Mouse (Mus musculus) limb, embryonic 14.5 days (tissue): ENCODE results near the gene Actr10. TPM values are rescaled to one million over a fixed set of nuclear protein-coding genes. Genes with fewer than 3 reads are reported as not detected.
A peak's percentile ranks its signal among the peaks of the same experiment; 100 is the strongest.

ENCODE experiments used
- ATAC-seq: fragments of 200-750 bp; cut with Nextera tagmentation; 2 replicates; pipeline ENCODE4 v1.8.0; 2017; ENCODE audit warnings: low read depth, moderate number of reproducible peaks, moderate TSS enrichment; ENCODE audit not compliant: low FRiP score
- DNase-seq: peaks from one replicate; pipeline ENCODE4 v3.0.0-alpha.2; 2015; ENCODE audit warnings: low spot score
- H3K27ac ChIP-seq: fragments of 300-500 bp; sonication (generic); replicated peaks from 2 replicates; pipeline ENCODE4 v1.5.1; 2014; ENCODE audit warnings: low read depth, mild to moderate bottlenecking, low read length, moderate library complexity, mixed read lengths
- H3K27me3 ChIP-seq: fragments of 300-500 bp; sonication (generic); 2 replicates; pipeline ENCODE4 v1.6.1; 2014; ENCODE audit warnings: low read length, mixed read lengths; ENCODE audit not compliant: control insufficient read depth, insufficient read depth
- H3K36me3 ChIP-seq: fragments of 300-500 bp; sonication (generic); 2 replicates; pipeline ENCODE4 v1.6.1; 2014; ENCODE audit warnings: mild to moderate bottlenecking, low read length, moderate library complexity, mixed read lengths; ENCODE audit not compliant: control insufficient read depth, insufficient read depth
- H3K4me1 ChIP-seq: fragments of 300-500 bp; sonication (generic); 2 replicates; pipeline ENCODE4 v1.6.1; 2014; ENCODE audit warnings: antibody characterized with exemption, low read length, mixed read lengths; ENCODE audit not compliant: control insufficient read depth, insufficient read depth
- H3K4me2 ChIP-seq: fragments of 300-500 bp; sonication (generic); replicated peaks from 2 replicates; pipeline ENCODE4 v1.6.1; 2014; ENCODE audit warnings: low read depth, mild to moderate bottlenecking, low read length, moderate library complexity; ENCODE audit not compliant: severe bottlenecking
- H3K4me3 ChIP-seq: fragments of 300-500 bp; sonication (generic); replicated peaks from 2 replicates; pipeline ENCODE4 v1.5.1; 2014; ENCODE audit warnings: low read length
- H3K9ac ChIP-seq: fragments of 300-500 bp; sonication (generic); 2 replicates; pipeline ENCODE4 v1.6.1; 2014; ENCODE audit warnings: mild to moderate bottlenecking, low read depth, low read length, moderate library complexity; ENCODE audit not compliant: severe bottlenecking
- H3K9me3 ChIP-seq: fragments of 300-500 bp; sonication (generic); 2 replicates; pipeline ENCODE4 v1.6.1; 2016; ENCODE audit warnings: low read length; ENCODE audit not compliant: control insufficient read depth
- POLR2A ChIP-seq: fragments of 200-500 bp; IDR thresholded peaks from 2 replicates; pipeline ENCODE4 v1.8.0; 2012; ENCODE audit warnings: inconsistent platforms, mild to moderate bottlenecking, moderate library complexity, borderline replicate concordance; ENCODE audit not compliant: insufficient read depth, insufficient read length; ENCODE audit errors: extremely low read depth
- WGBS: fragments of 180-500 bp; shearing (Covaris S2); extraction: QIAGEN DNeasy Blood & Tissue Kit; methylation state at CpG from one replicate; pipeline ENCODE4 v1.1.7; 2014; 5-methylcytosine and 5-hydroxymethylcytosine counted together
- polyA plus RNA-seq, 2 experiments: library from polyadenylated mRNA; depleted of rRNA in 1 of 2; stranded (reverse) in 1 of 2; unstranded in 1 of 2; fragments of >200 nt; fragmentation: Nextera tagmentation in 1 of 2; extraction: Ambion mirVana in 1 of 2; gene quantifications; 2 replicates each; pipeline versions ENCODE4 v1.2.1 to v1.2.3; 2012 to 2014

Actr10 gene
- polyA plus RNA-seq, 2 experiments: 91.6 to 264 TPM

DNA sequence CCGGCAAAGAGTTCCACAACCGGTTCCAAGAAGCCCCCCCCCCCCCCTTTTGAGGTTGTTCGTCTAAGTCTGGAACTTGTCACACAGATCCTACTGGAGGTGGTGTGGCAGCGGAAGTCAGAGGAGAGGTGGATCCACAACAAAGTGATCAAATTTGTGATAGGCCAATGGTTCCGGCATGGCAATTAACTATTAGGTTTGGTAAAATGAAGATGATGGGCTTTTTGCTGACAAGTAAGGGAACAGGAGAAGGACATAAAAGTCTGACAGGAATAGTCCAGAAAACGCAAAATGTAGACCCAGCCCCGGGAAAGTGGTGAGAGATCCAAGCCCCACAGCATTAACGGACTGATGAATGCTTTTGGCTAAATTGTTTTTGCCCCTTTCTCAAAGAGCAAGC is 29.9 kb downstream of the Actr10 start:
- Histone ChIP-seq H3K27ac (peak overlapping the region; percentile 96), H3K27me3 (no peaks in the 10 kb centered on the region), H3K4me1 (peaks cover 4% of the 10 kb centered on the region; the same call in 1 of the 2 replicates), H3K9me3 (no peaks in the 10 kb centered on the region), H3K9ac (peak overlapping the region; percentile 84), H3K4me3 (peak overlapping the region; percentile 72), H3K4me2 (peak overlapping the region; percentile 54), H3K36me3 (peaks cover 17% of the 10 kb centered on the region)
- peak; percentile 16 for DNase-seq
- WGBS: 34% methylated on average over 8 of the region's 8 CpGs
- no peak for TF ChIP-seq POLR2A
- ATAC-seq: no peak

DNA sequence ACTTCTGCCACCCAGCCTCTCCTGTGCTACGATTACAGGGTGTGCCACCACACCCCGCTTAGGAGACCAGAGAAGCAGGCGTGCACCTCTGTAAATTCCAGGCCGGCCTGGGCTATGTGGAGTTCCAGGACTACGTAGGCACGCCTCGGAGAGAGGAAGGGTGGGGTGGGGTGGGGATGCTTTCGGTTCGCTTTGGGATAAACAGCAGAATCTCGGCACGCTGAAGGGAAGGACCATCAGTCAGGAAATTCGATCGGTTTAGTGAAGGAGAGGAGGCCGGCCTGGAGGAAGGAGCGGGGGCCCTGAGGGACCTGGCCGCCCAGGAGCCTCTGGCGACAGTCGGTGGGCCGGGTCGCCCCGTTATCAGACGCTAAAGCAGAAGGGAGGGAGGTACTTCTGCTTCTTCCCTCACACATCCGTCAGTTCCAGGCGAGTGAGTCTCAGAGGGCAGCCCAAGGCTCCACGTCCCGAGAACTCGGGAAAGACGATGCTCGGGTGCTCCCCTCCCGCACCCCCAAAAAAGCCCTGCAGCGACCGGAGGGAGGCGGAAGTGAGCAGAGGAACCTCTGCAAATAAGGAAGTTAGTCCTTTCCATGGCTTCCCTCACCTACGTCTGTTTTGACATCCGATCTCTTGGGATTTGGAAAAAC is 30.6 kb downstream of the Actr10 start:
- Histone ChIP-seq H3K4me2 (peak overlapping the region; percentile 54), H3K4me1 (peaks cover 4% of the 10 kb centered on the region; the same call in 1 of the 2 replicates), H3K9me3 (no peaks in the 10 kb centered on the region), H3K27me3 (no peaks in the 10 kb centered on the region), H3K27ac (peak overlapping the region; percentile 96), H3K4me3 (peak overlapping the region; percentile 72), H3K36me3 (peaks cover 12% of the 10 kb centered on the region), H3K9ac (peak overlapping the region; percentile 84)
- TF ChIP-seq POLR2A: peak; percentile 39; the same call in 1 of the 2 replicates
- DNase-seq: peak; percentile 77
- peak; percentile 77 for ATAC-seq
- under 1% methylated on average over 35 of the region's 35 CpGs for WGBS

GRCm38 (mm10) chr12:70968791-70969307 is 31.2 kb downstream of the Actr10 start:
- no peak for TF ChIP-seq POLR2A
- H3K9me3 ChIP-seq: no peaks in the 10 kb centered on the region
- H3K27ac ChIP-seq: peak overlapping the region; percentile 96
- no peaks in the 10 kb centered on the region for H3K27me3 ChIP-seq
- H3K4me2 ChIP-seq: peak overlapping the region; percentile 54
- peaks cover 4% of the 10 kb centered on the region; the same call in 1 of the 2 replicates for H3K4me1 ChIP-seq
- H3K9ac ChIP-seq: peak overlapping the region; percentile 84
- peak overlapping the region; percentile 72 for H3K4me3 ChIP-seq
- under 1% methylated on average over 15 of the region's 15 CpGs for WGBS
- peak; percentile 96 for DNase-seq
- peak; percentile 73 for ATAC-seq
- H3K36me3 ChIP-seq: peaks cover 6% of the 10 kb centered on the region

DNA sequence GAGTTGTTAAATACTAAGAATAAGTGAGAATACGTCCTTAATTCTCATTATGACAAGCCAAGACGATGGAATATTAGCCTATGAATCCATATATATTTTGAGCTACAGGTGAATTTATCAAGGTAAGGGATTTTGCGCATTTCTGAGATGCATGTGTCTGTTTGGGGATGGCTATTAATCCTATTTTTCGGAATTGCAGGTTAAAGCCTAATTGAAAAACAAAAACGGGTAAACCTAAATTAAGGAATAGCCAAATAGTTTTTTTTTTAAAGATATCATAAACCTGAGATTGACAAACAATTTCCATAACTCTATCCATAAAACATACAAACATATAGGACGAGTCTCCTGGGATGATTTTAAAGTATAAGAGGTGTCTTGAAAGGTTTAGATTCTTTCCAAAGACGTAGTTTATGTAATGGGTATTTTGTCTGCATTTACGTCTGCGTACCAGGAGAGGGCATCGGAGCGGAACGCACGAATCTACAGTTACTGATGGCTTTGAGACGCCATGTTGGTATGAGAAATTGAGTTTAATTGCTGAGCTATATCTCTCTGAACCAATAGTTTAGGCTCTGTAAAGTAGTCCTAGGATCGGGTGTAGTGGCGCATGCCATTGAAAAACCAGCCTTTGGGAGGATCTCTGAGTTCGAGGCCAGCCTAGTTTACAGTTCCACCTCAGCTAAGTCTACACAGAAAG is 32.0 kb downstream of the Actr10 start:
- peak overlapping the region; percentile 76 for H3K27ac ChIP-seq

DNA sequence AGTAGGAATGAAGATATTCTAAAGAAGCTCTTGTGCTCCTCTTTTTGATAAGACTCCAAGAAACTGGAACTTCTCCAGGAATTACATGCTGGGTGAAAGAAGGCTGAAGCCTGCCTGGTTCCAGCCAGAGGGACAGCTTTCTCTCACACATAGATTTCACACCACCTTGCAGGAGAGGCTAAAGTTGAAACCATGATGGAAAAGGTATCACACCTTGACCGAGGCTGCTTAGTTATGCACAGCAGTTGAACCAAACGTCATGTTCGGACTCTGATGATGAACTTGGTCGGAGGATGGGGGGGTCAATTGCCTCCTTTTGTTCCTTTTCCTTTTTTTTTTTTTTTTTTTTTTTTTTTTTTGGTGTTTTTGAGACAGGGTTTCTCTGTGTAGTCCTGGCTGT is 36.2 kb downstream of the Actr10 start:
- no peaks in the 10 kb centered on the region for H3K27me3 ChIP-seq
- no peaks in the 10 kb centered on the region for H3K36me3 ChIP-seq
- H3K4me3 ChIP-seq: peak overlapping the region; percentile 68
- peaks cover 7% of the 10 kb centered on the region for H3K4me1 ChIP-seq
- whole genome bisulfite sequencing: 89% methylated on average over 4 of the region's 4 CpGs
- H3K9me3 ChIP-seq: no peaks in the 10 kb centered on the region
- ATAC-seq (no peak), DNase-seq (no peak)
- 0 out of 2 replicates have a peak overlapping the region, but pooled peaks have one; percentile 28 for H3K27ac ChIP-seq
- H3K9ac ChIP-seq: no peak overlapping the region
- TF ChIP-seq POLR2A: no peak
- no peak overlapping the region for H3K4me2 ChIP-seq

More for the DNA sequence above, 32.0 kb downstream of the Actr10 start:
- Histone ChIP-seq H3K4me2 (peak overlapping the region; percentile 50), H3K4me1 (peaks cover 4% of the 10 kb centered on the region; the same call in 1 of the 2 replicates), H3K27me3 (no peaks in the 10 kb centered on the region), H3K36me3 (no peaks in the 10 kb centered on the region), H3K9me3 (no peaks in the 10 kb centered on the region), H3K4me3 (peak overlapping the region; percentile 39), H3K9ac (no peak overlapping the region)
- DNase-seq (peak; percentile 76), ATAC-seq (peak; percentile 1; the same call in 1 of the 2 replicates)
- TF ChIP-seq POLR2A: no peak
- 4% methylated on average over 17 of the region's 17 CpGs for WGBS
